Mouse (Mus musculus): Measurements from ENCODE around the gene Zrsr1. TPM values are rescaled to one million over a fixed set of nuclear protein-coding genes. Genes with fewer than 3 reads are reported as not detected.

Zrsr1 gene
- total RNA-seq, 4 experiments from 2014 or later = 57.8 to 76.0 (median 69.8) TPM

- peak; percentile 75 to 81 for DNase-seq (ENCODE audit: low spot score in 2 of 2)
These were observed 36.5 kb downstream of the Zrsr1 start for GRCm38 (mm10) chr11:23008181-23008823.

- no peak for DNase-seq (ENCODE audit: low spot score in 2 of 2)
These were observed 37.0 kb downstream of the Zrsr1 start for GRCm38 (mm10) chr11:23008824-23009200.

GRCm38 (mm10) chr11:23013096-23013495, 41.3 kb downstream of the Zrsr1 start:
- DNase-seq (ENCODE audit: low spot score in 2 of 2) = no peak

GRCm38 (mm10) chr11:23013580-23014294, 41.9 kb downstream of the Zrsr1 start:
- DNase-seq (ENCODE audit: low spot score in 2 of 2) = no peak

GRCm38 (mm10) chr11:23014996-23015395, 43.2 kb downstream of the Zrsr1 start:
- DNase-seq (ENCODE audit: low spot score in 2 of 2) = no peak

GRCm38 (mm10) chr11:23017943-23018342, 46.1 kb downstream of the Zrsr1 start:
- DNase-seq (ENCODE audit: low spot score in 2 of 2) = no peak

- DNase-seq (ENCODE audit: low spot score in 2 of 2) = no peak
These were observed 48.4 kb downstream of the Zrsr1 start for GRCm38 (mm10) chr11:23020116-23020770.

- DNase-seq (ENCODE audit: low spot score in 2 of 2) = no peak
These were observed 49.0 kb downstream of the Zrsr1 start for GRCm38 (mm10) chr11:23020841-23021240.

- DNase-seq (ENCODE audit: low spot score in 2 of 2) = no peak
These were observed 51.4 kb downstream of the Zrsr1 start for GRCm38 (mm10) chr11:23023155-23023554.

- no peak for DNase-seq (ENCODE audit: low spot score in 2 of 2)
These were observed 52.4 kb downstream of the Zrsr1 start for GRCm38 (mm10) chr11:23024169-23024568.

Other genes starting within 250 kb of the Zrsr1 start
- 10 to 100 TPM; 11.8 to 14.8 (median 14.0) TPM for gene B3gnt2, start 111.0 kb upstream of the Zrsr1 start, total RNA-seq (2022)
- 10 to 100 TPM in 2 of 4 experiments, 1 to 10 TPM in 2; 8.8 to 14.8 (median 10.3) TPM for gene Gm28048, start 10.1 kb downstream of the Zrsr1 start, total RNA-seq (2022)
- gene Commd1, start 10.4 kb downstream of the Zrsr1 start, total RNA-seq (2022) = 10 to 100 TPM; 39.0 to 59.9 (median 56.6) TPM
- 100 to 1,000 TPM in 2 of 4 experiments, 10 to 100 TPM in 2; 93.7 to 125 (median 110) TPM for gene Cct4, start 18.5 kb downstream of the Zrsr1 start, total RNA-seq (2022)
- 1 to 10 TPM; 4.1 to 5.6 (median 4.8) TPM for gene Fam161a, start 35.5 kb downstream of the Zrsr1 start, total RNA-seq (2022)

All from layer of hippocampus, adult 8-10 months (tissue).